Comparison of ENCODE assay signal across 14 mouse cellular contexts in genomic region chr16:7058556-7058955, GRCm38 (mm10).
DNase-seq lines count a peak whose midpoint lies in the region; TF ChIP-seq lines count a peak whose summit lies in the region.
"Had no signal": no experiment of that assay in that cellular context is flagged by ENCODE, and none has a peak within 500 bp of the region (broad histone marks: within the 10 kb centered on the region; RNA-seq: fewer than 3 reads in every experiment).

No protein-coding gene starts in this region.

- peak; percentile 48 for DNase-seq in cerebellum, adult 9-11 months
- no peak for DNase-seq in cerebellum, postnatal 36 days
- no peak for DNase-seq in gastrocnemius, adult 2 months
- DNase-seq in gastrocnemius, postnatal 4 days (ENCODE audit: low spot score in 2 of 2): no peak
- peak; percentile 51 to 72 for DNase-seq in layer of hippocampus, adult 18-20 months (ENCODE audit: low spot score in 2 of 2)
- no peak for DNase-seq in layer of hippocampus, adult 9-10 months (ENCODE audit: low spot score)
- DNase-seq in layer of hippocampus, postnatal 36 days: peak; percentile 42 to 51
- DNase-seq: adrenal gland, adult 2 months; adrenal gland, postnatal 25 days; kidney, adult 2 months had no signal

- TF ChIP-seq CTCF in gastrocnemius, adult 2 months (IDR thresholded peaks at IDR 0.05): no peak

- H3K4me3 ChIP-seq in gastrocnemius, adult 2 months: no peak overlapping the region
- H3K4me3 ChIP-seq: embryonic facial prominence, embryonic 10.5 days; forebrain, embryonic 15.5 days; heart, embryonic 12.5 days; hindbrain, embryonic 15.5 days had no signal

- peak overlapping the region; percentile 91 for H3K27ac ChIP-seq in gastrocnemius, adult 2 months
- H3K27ac ChIP-seq: embryonic facial prominence, embryonic 10.5 days; forebrain, embryonic 15.5 days; hindbrain, embryonic 15.5 days had no signal

- intact Hi-C loops in gastrocnemius, adult 2 months (cut with DNase I): loop anchor here (10.0 kb wide), 1 partner anchor 46 kb away; no protein-coding TSS in a partner anchor

Comparison
In these comparisons a context has a peak if more than half of its experiments do, and no peak if none do; other contexts are left out.
1. DNase-seq: peak in cerebellum, adult 9-11 months (single experiment), layer of hippocampus, adult 18-20 months (2 of 2) and layer of hippocampus, postnatal 36 days (2 of 2); none in cerebellum, postnatal 36 days (0 of 2), gastrocnemius, adult 2 months (single experiment), gastrocnemius, postnatal 4 days (0 of 2) and layer of hippocampus, adult 9-10 months (single experiment).